Mouse (Mus musculus): ENCODE measurements around the gene Tiparp. TPM values are rescaled to one million over a fixed set of nuclear protein-coding genes. Genes with fewer than 3 reads are reported as not detected.
A peak's percentile ranks its signal among the peaks of the same experiment; 100 is the strongest.

The Tiparp gene
- polyA plus RNA-seq, 1 experiment, result 7.9 TPM

GRCm38 (mm10) chr3:65489601-65490000 lies 38.6 kb upstream of the Tiparp start:
- no peak for TF ChIP-seq CTCF (IDR thresholded peaks at IDR 0.05; ENCODE audit: borderline replicate concordance, insufficient read depth, low read depth, low read length)
- no peak for TF ChIP-seq POLR2A (IDR thresholded peaks at IDR 0.05; ENCODE audit: borderline replicate concordance, insufficient read depth, low read length)
- Histone ChIP-seq H3K27me3 (ENCODE audit: control insufficient read depth, insufficient read depth, low read length) (no peaks in the 10 kb centered on the region), H3K4me1 (ENCODE audit: control insufficient read depth, insufficient read depth, low read length) (no peaks in the 10 kb centered on the region), H3K4me3 (replicated peaks; ENCODE audit: insufficient read depth, low read depth, low read length) (no peak overlapping the region), H3K27ac (ENCODE audit: insufficient read depth, low read length) (no peak overlapping the region)
- no peak for DNase-seq
- WGBS, result 90% methylated on average over 6 of the region's 6 CpGs

- 26% methylated on average over 9 of the region's 9 CpGs for WGBS
- no peaks in the 10 kb centered on the region for H3K4me1 ChIP-seq (ENCODE audit: control insufficient read depth, insufficient read depth, low read length)
- no peaks in the 10 kb centered on the region for H3K27me3 ChIP-seq (ENCODE audit: control insufficient read depth, insufficient read depth, low read length)
- H3K4me3 ChIP-seq (replicated peaks; ENCODE audit: insufficient read depth, low read depth, low read length), result no peak overlapping the region
- no peak overlapping the region for H3K27ac ChIP-seq (ENCODE audit: insufficient read depth, low read length)
- DNase-seq, result peak in 1 of 2 experiments; percentile 2
- TF ChIP-seq POLR2A (IDR thresholded peaks at IDR 0.05; ENCODE audit: borderline replicate concordance, insufficient read depth, low read length), result no peak
Measured at GRCm38 (mm10) chr3:65494291-65494763, 33.9 kb upstream of the Tiparp start.

GRCm38 (mm10) chr3:65507766-65508165 lies 20.4 kb upstream of the Tiparp start:
- DNase-seq, result no peak
- WGBS, result 86% methylated on average over 2 of the region's 2 CpGs
- Histone ChIP-seq H3K4me3 (replicated peaks; ENCODE audit: insufficient read depth, low read depth, low read length) (no peak overlapping the region), H3K27me3 (ENCODE audit: control insufficient read depth, insufficient read depth, low read length) (no peaks in the 10 kb centered on the region), H3K4me1 (ENCODE audit: control insufficient read depth, insufficient read depth, low read length) (no peaks in the 10 kb centered on the region), H3K27ac (ENCODE audit: insufficient read depth, low read length) (no peak overlapping the region)
- no peak for TF ChIP-seq POLR2A (IDR thresholded peaks at IDR 0.05; ENCODE audit: borderline replicate concordance, insufficient read depth, low read length)
- TF ChIP-seq CTCF (IDR thresholded peaks at IDR 0.05; ENCODE audit: borderline replicate concordance, insufficient read depth, low read depth, low read length), result no peak

GRCm38 (mm10) chr3:65510588-65510987 lies 17.6 kb upstream of the Tiparp start:
- no peak for DNase-seq
- H3K4me1 ChIP-seq (ENCODE audit: control insufficient read depth, insufficient read depth, low read length), result no peaks in the 10 kb centered on the region
- no peak for TF ChIP-seq CTCF (IDR thresholded peaks at IDR 0.05; ENCODE audit: borderline replicate concordance, insufficient read depth, low read depth, low read length)
- TF ChIP-seq POLR2A (IDR thresholded peaks at IDR 0.05; ENCODE audit: borderline replicate concordance, insufficient read depth, low read length), result no peak
- 77% methylated on average over 2 of the region's 2 CpGs for WGBS
- H3K4me3 ChIP-seq (replicated peaks; ENCODE audit: insufficient read depth, low read depth, low read length), result no peak overlapping the region
- H3K27ac ChIP-seq (ENCODE audit: insufficient read depth, low read length), result no peak overlapping the region
- H3K27me3 ChIP-seq (ENCODE audit: control insufficient read depth, insufficient read depth, low read length), result no peaks in the 10 kb centered on the region

- H3K27me3 ChIP-seq (ENCODE audit: control insufficient read depth, insufficient read depth, low read length), result no peaks in the 10 kb centered on the region
- TF ChIP-seq CTCF (IDR thresholded peaks at IDR 0.05; ENCODE audit: borderline replicate concordance, insufficient read depth, low read depth, low read length) (no peak), POLR2A (IDR thresholded peaks at IDR 0.05; ENCODE audit: borderline replicate concordance, insufficient read depth, low read length) (no peak)
- H3K4me1 ChIP-seq (ENCODE audit: control insufficient read depth, insufficient read depth, low read length), result no peaks in the 10 kb centered on the region
- H3K4me3 ChIP-seq (replicated peaks; ENCODE audit: insufficient read depth, low read depth, low read length), result no peak overlapping the region
- 87% methylated on average over 2 of the region's 2 CpGs for whole genome bisulfite sequencing
- H3K27ac ChIP-seq (ENCODE audit: insufficient read depth, low read length), result no peak overlapping the region
- DNase-seq, result no peak
Measured at GRCm38 (mm10) chr3:65515751-65516150, 12.5 kb upstream of the Tiparp start.

GRCm38 (mm10) chr3:65516526-65516925 lies 11.7 kb upstream of the Tiparp start:
- no peaks in the 10 kb centered on the region for H3K27me3 ChIP-seq (ENCODE audit: control insufficient read depth, insufficient read depth, low read length)
- WGBS, result 89% methylated on average over 1 of the region's 1 CpGs
- H3K27ac ChIP-seq (ENCODE audit: insufficient read depth, low read length), result no peak overlapping the region
- TF ChIP-seq CTCF (IDR thresholded peaks at IDR 0.05; ENCODE audit: borderline replicate concordance, insufficient read depth, low read depth, low read length) (no peak), POLR2A (IDR thresholded peaks at IDR 0.05; ENCODE audit: borderline replicate concordance, insufficient read depth, low read length) (no peak)
- H3K4me3 ChIP-seq (replicated peaks; ENCODE audit: insufficient read depth, low read depth, low read length), result no peak overlapping the region
- no peaks in the 10 kb centered on the region for H3K4me1 ChIP-seq (ENCODE audit: control insufficient read depth, insufficient read depth, low read length)
- DNase-seq, result no peak

GRCm38 (mm10) chr3:65517141-65517540 lies 11.1 kb upstream of the Tiparp start:
- 36% methylated on average over 9 of the region's 9 CpGs for WGBS
- Histone ChIP-seq H3K27me3 (ENCODE audit: control insufficient read depth, insufficient read depth, low read length) (no peaks in the 10 kb centered on the region), H3K27ac (ENCODE audit: insufficient read depth, low read length) (no peak overlapping the region)

GRCm38 (mm10) chr3:65517747-65518527 lies 10.3 kb upstream of the Tiparp start:
- Histone ChIP-seq H3K27me3 (ENCODE audit: control insufficient read depth, insufficient read depth, low read length) (no peaks in the 10 kb centered on the region), H3K27ac (ENCODE audit: insufficient read depth, low read length) (no peak overlapping the region), H3K4me1 (ENCODE audit: control insufficient read depth, insufficient read depth, low read length) (no peaks in the 10 kb centered on the region), H3K4me3 (replicated peaks; ENCODE audit: insufficient read depth, low read depth, low read length) (no peak overlapping the region)
- no peak for DNase-seq
- 63% methylated on average over 13 of the region's 13 CpGs for WGBS
- TF ChIP-seq CTCF (IDR thresholded peaks at IDR 0.05; ENCODE audit: borderline replicate concordance, insufficient read depth, low read depth, low read length) (no peak), POLR2A (IDR thresholded peaks at IDR 0.05; ENCODE audit: borderline replicate concordance, insufficient read depth, low read length) (no peak)

More at GRCm38 (mm10) chr3:65517141-65517540, 11.1 kb upstream of the Tiparp start:
- no peak for TF ChIP-seq POLR2A (IDR thresholded peaks at IDR 0.05; ENCODE audit: borderline replicate concordance, insufficient read depth, low read length)
- no peak for TF ChIP-seq CTCF (IDR thresholded peaks at IDR 0.05; ENCODE audit: borderline replicate concordance, insufficient read depth, low read depth, low read length)
- H3K4me3 ChIP-seq (replicated peaks; ENCODE audit: insufficient read depth, low read depth, low read length), result no peak overlapping the region
- no peak for DNase-seq
- H3K4me1 ChIP-seq (ENCODE audit: control insufficient read depth, insufficient read depth, low read length), result no peaks in the 10 kb centered on the region
